Mouse (Mus musculus): Measurements from ENCODE around the gene Rerg. TPM values are rescaled to one million over a fixed set of nuclear protein-coding genes. Genes with fewer than 3 reads are reported as not detected.
"Not testable (repeated sequence)": the region's sequence is repeated elsewhere in the genome, so short reads cannot be mapped to it uniquely, and the experiment has no call there.

Gene Rerg
- polyA plus RNA-seq, 1 experiment = 6.4 TPM

GRCm38 (mm10) chr6:137076731-137077130, 93.6 kb downstream of the Rerg start:
- DNase-seq (ENCODE audit: low read depth) = no peak

GRCm38 (mm10) chr6:137076225-137076624, 94.1 kb downstream of the Rerg start:
- DNase-seq (ENCODE audit: low read depth) = no peak

GRCm38 (mm10) chr6:137072256-137072655, 98.0 kb downstream of the Rerg start:
- no peak for DNase-seq (ENCODE audit: low read depth)

- DNase-seq (ENCODE audit: low read depth) = no peak
Observed at GRCm38 (mm10) chr6:137071466-137071865, 98.8 kb downstream of the Rerg start.

GRCm38 (mm10) chr6:137065506-137065905, 104.8 kb downstream of the Rerg start:
- no peak for DNase-seq (ENCODE audit: low read depth)

- no peak for DNase-seq (ENCODE audit: low read depth)
Observed at GRCm38 (mm10) chr6:137064786-137065185, 105.5 kb downstream of the Rerg start.

GRCm38 (mm10) chr6:137063239-137063940, 106.9 kb downstream of the Rerg start:
- DNase-seq (ENCODE audit: low read depth) = peak; percentile 19

- no peak for DNase-seq (ENCODE audit: low read depth)
Observed at GRCm38 (mm10) chr6:137061880-137062531, 108.3 kb downstream of the Rerg start.

GRCm38 (mm10) chr6:137060595-137060994, 109.7 kb downstream of the Rerg start:
- no peak for DNase-seq (ENCODE audit: low read depth)

GRCm38 (mm10) chr6:137058257-137058656, 112.0 kb downstream of the Rerg start:
- no peak for DNase-seq (ENCODE audit: low read depth)

- DNase-seq (ENCODE audit: low read depth) = no peak
Observed at GRCm38 (mm10) chr6:137054073-137054472, 116.2 kb downstream of the Rerg start.

- no peak for DNase-seq (ENCODE audit: low read depth)
Observed at GRCm38 (mm10) chr6:137053464-137053863, 116.8 kb downstream of the Rerg start.

GRCm38 (mm10) chr6:137053006-137053405, 117.3 kb downstream of the Rerg start:
- no peak for DNase-seq (ENCODE audit: low read depth)

- DNase-seq (ENCODE audit: low read depth) = no peak
Observed at GRCm38 (mm10) chr6:137047036-137047435, 123.3 kb downstream of the Rerg start.

- no peak for DNase-seq (ENCODE audit: low read depth)
Observed at GRCm38 (mm10) chr6:137045011-137045504, 125.2 kb downstream of the Rerg start.

- DNase-seq (ENCODE audit: low read depth) = not testable (repeated sequence)
Observed at GRCm38 (mm10) chr6:137035611-137036395, 134.5 kb downstream of the Rerg start.

GRCm38 (mm10) chr6:137030611-137031097, 139.6 kb downstream of the Rerg start:
- DNase-seq (ENCODE audit: low read depth) = no peak

GRCm38 (mm10) chr6:137029931-137030610, 140.2 kb downstream of the Rerg start:
- DNase-seq (ENCODE audit: low read depth) = no peak

- no peak for DNase-seq (ENCODE audit: low read depth)
Observed at GRCm38 (mm10) chr6:137025461-137025860, 144.8 kb downstream of the Rerg start.

- no peak for DNase-seq (ENCODE audit: low read depth)
Observed at GRCm38 (mm10) chr6:137024541-137024940, 145.8 kb downstream of the Rerg start.

- no peak for DNase-seq (ENCODE audit: low read depth)
Observed at GRCm38 (mm10) chr6:137017216-137017973, 152.9 kb downstream of the Rerg start.

All from gonadal fat pad, adult 2 months (tissue).